Mouse (Mus musculus): ENCODE data around the gene Tmem131l. TPM values are rescaled to one million over a fixed set of nuclear protein-coding genes. Genes with fewer than 3 reads are reported as not detected.

The Tmem131l gene
- total RNA-seq, 1 experiment, result 31.5 TPM

- in situ Hi-C loops (cut with MboI; ENCODE audit: low sequenced_read_pairs in 2 of 2, unreplicated experiment in 2 of 2), result no loop called here
- Histone ChIP-seq H3K9me3 (ENCODE audit: control insufficient read depth, insufficient read depth, low read depth, low read length) (no peaks in the 10 kb centered on the region), H3K27ac (ENCODE audit: insufficient read depth, low read depth, low read length, poor library complexity, severe bottlenecking) (no peak overlapping the region), H3K4me1 (ENCODE audit: control insufficient read depth in 2 of 2, insufficient read depth in 2 of 2, low read length in 2 of 2, poor library complexity in 1 of 2) (peaks cover 3 to 22% of the 10 kb centered on the region in 2 experiments; a peak in 2 of 4 replicates), H3K4me3 (ENCODE audit: insufficient read depth in 1 of 2, low read depth in 1 of 2, low read length in 2 of 2, poor library complexity in 1 of 2, severe bottlenecking in 1 of 2) (no peak overlapping the region), H3K9ac (ENCODE audit: insufficient read depth, low read depth, low read length, poor library complexity, severe bottlenecking) (no peak overlapping the region), H3K36me3 (ENCODE audit: control insufficient read depth, insufficient read depth, low read length, poor library complexity, severe bottlenecking) (peaks cover 7% of the 10 kb centered on the region; the same call in 1 of the 2 replicates)
- DNase-seq (ENCODE audit: low read depth, low spot score), result no peak
- TF ChIP-seq ZC3H11A (IDR thresholded peaks at IDR 0.05; ENCODE audit: borderline replicate concordance, low read depth, low read length) (no peak), CHD2 (IDR thresholded peaks at IDR 0.05; ENCODE audit: low read depth, low read length) (no peak), MAFK (IDR thresholded peaks at IDR 0.05; ENCODE audit: insufficient read depth, low read depth, low read length) (no peak), HCFC1 (IDR thresholded peaks at IDR 0.05; ENCODE audit: borderline replicate concordance, insufficient read depth, low read length) (no peak), ZNF384 (IDR thresholded peaks at IDR 0.05; ENCODE audit: low read depth, low read length) (no peak)
Observed at GRCm38 (mm10) chr3:83947476-83948245, 92.3 kb downstream of the Tmem131l start.

GRCm38 (mm10) chr3:83946848-83947247, 93.1 kb downstream of the Tmem131l start:
- in situ Hi-C loops (cut with MboI; ENCODE audit: low sequenced_read_pairs in 2 of 2, unreplicated experiment in 2 of 2), result no loop called here
- Histone ChIP-seq H3K36me3 (ENCODE audit: control insufficient read depth, insufficient read depth, low read length, poor library complexity, severe bottlenecking) (peaks cover 10% of the 10 kb centered on the region; the same call in 1 of the 2 replicates), H3K27ac (ENCODE audit: insufficient read depth, low read depth, low read length, poor library complexity, severe bottlenecking) (no peak overlapping the region), H3K4me1 (ENCODE audit: control insufficient read depth in 2 of 2, insufficient read depth in 2 of 2, low read length in 2 of 2, poor library complexity in 1 of 2) (peaks cover 3 to 21% of the 10 kb centered on the region in 2 experiments; a peak in 2 of 4 replicates), H3K4me3 (ENCODE audit: insufficient read depth in 1 of 2, low read depth in 1 of 2, low read length in 2 of 2, poor library complexity in 1 of 2, severe bottlenecking in 1 of 2) (no peak overlapping the region), H3K9me3 (ENCODE audit: control insufficient read depth, insufficient read depth, low read depth, low read length) (no peaks in the 10 kb centered on the region), H3K9ac (ENCODE audit: insufficient read depth, low read depth, low read length, poor library complexity, severe bottlenecking) (no peak overlapping the region)
- DNase-seq (ENCODE audit: low read depth, low spot score), result no peak
- TF ChIP-seq HCFC1 (IDR thresholded peaks at IDR 0.05; ENCODE audit: borderline replicate concordance, insufficient read depth, low read length) (no peak), MAFK (IDR thresholded peaks at IDR 0.05; ENCODE audit: insufficient read depth, low read depth, low read length) (no peak), ZC3H11A (IDR thresholded peaks at IDR 0.05; ENCODE audit: borderline replicate concordance, low read depth, low read length) (no peak), CHD2 (IDR thresholded peaks at IDR 0.05; ENCODE audit: low read depth, low read length) (no peak), ZNF384 (IDR thresholded peaks at IDR 0.05; ENCODE audit: low read depth, low read length) (no peak)

- Histone ChIP-seq H3K4me1 (ENCODE audit: control insufficient read depth in 2 of 2, insufficient read depth in 2 of 2, low read length in 2 of 2, poor library complexity in 1 of 2) (peaks cover 3 to 17% of the 10 kb centered on the region in 2 experiments; a peak in 2 of 4 replicates), H3K36me3 (ENCODE audit: control insufficient read depth, insufficient read depth, low read length, poor library complexity, severe bottlenecking) (peaks cover 5% of the 10 kb centered on the region; the same call in 1 of the 2 replicates), H3K9me3 (ENCODE audit: control insufficient read depth, insufficient read depth, low read depth, low read length) (no peaks in the 10 kb centered on the region), H3K4me3 (ENCODE audit: insufficient read depth in 1 of 2, low read depth in 1 of 2, low read length in 2 of 2, poor library complexity in 1 of 2, severe bottlenecking in 1 of 2) (peak overlapping the region in 1 of 2 experiments; percentile 43; a peak in 2 of 4 replicates), H3K27ac (ENCODE audit: insufficient read depth, low read depth, low read length, poor library complexity, severe bottlenecking) (peak overlapping the region; percentile 55; the same call in 1 of the 2 replicates), H3K9ac (ENCODE audit: insufficient read depth, low read depth, low read length, poor library complexity, severe bottlenecking) (no peak overlapping the region)
- in situ Hi-C loops (cut with MboI; ENCODE audit: low sequenced_read_pairs in 2 of 2, unreplicated experiment in 2 of 2), result no loop called here
- TF ChIP-seq HCFC1 (IDR thresholded peaks at IDR 0.05; ENCODE audit: borderline replicate concordance, insufficient read depth, low read length) (no peak), CHD2 (IDR thresholded peaks at IDR 0.05; ENCODE audit: low read depth, low read length) (no peak), MAFK (IDR thresholded peaks at IDR 0.05; ENCODE audit: insufficient read depth, low read depth, low read length) (no peak), ZNF384 (IDR thresholded peaks at IDR 0.05; ENCODE audit: low read depth, low read length) (no peak), ZC3H11A (IDR thresholded peaks at IDR 0.05; ENCODE audit: borderline replicate concordance, low read depth, low read length) (no peak)
- DNase-seq (ENCODE audit: low read depth, low spot score), result peak; percentile 55
Observed at GRCm38 (mm10) chr3:83943691-83944090, 96.3 kb downstream of the Tmem131l start.

- peak overlapping the region; percentile 55 for H3K27ac ChIP-seq (ENCODE audit: insufficient read depth, low read depth, low read length, poor library complexity, severe bottlenecking)
- DNase-seq (ENCODE audit: low read depth, low spot score), result no peak
- H3K4me3 ChIP-seq (ENCODE audit: insufficient read depth in 1 of 2, low read depth in 1 of 2, low read length in 2 of 2, poor library complexity in 1 of 2, severe bottlenecking in 1 of 2), result peak overlapping the region in 1 of 2 experiments; percentile 43; a peak in 1 of 4 replicates
- H3K9me3 ChIP-seq (ENCODE audit: control insufficient read depth, insufficient read depth, low read depth, low read length), result no peaks in the 10 kb centered on the region
- peaks cover 7% of the 10 kb centered on the region; the same call in 1 of the 2 replicates for H3K36me3 ChIP-seq (ENCODE audit: control insufficient read depth, insufficient read depth, low read length, poor library complexity, severe bottlenecking)
- no peak overlapping the region for H3K9ac ChIP-seq (ENCODE audit: insufficient read depth, low read depth, low read length, poor library complexity, severe bottlenecking)
- in situ Hi-C loops (cut with MboI; ENCODE audit: low sequenced_read_pairs in 2 of 2, unreplicated experiment in 2 of 2), result no loop called here
- TF ChIP-seq ZNF384 (IDR thresholded peaks at IDR 0.05; ENCODE audit: low read depth, low read length) (no peak), HCFC1 (IDR thresholded peaks at IDR 0.05; ENCODE audit: borderline replicate concordance, insufficient read depth, low read length) (no peak), ZC3H11A (IDR thresholded peaks at IDR 0.05; ENCODE audit: borderline replicate concordance, low read depth, low read length) (no peak), CHD2 (IDR thresholded peaks at IDR 0.05; ENCODE audit: low read depth, low read length) (no peak), MAFK (IDR thresholded peaks at IDR 0.05; ENCODE audit: insufficient read depth, low read depth, low read length) (no peak)
- peaks cover 3 to 17% of the 10 kb centered on the region in 2 experiments; a peak in 2 of 4 replicates for H3K4me1 ChIP-seq (ENCODE audit: control insufficient read depth in 2 of 2, insufficient read depth in 2 of 2, low read length in 2 of 2, poor library complexity in 1 of 2)
Observed at GRCm38 (mm10) chr3:83943212-83943611, 96.8 kb downstream of the Tmem131l start.

Data from ES-E14 (cell line).